Mouse (Mus musculus): ENCODE data around the gene Nr5a1. TPM values are rescaled to one million over a fixed set of nuclear protein-coding genes. Genes with fewer than 3 reads are reported as not detected.
A peak's percentile ranks its signal among the peaks of the same experiment; 100 is the strongest.

The Nr5a1 gene
- polyA plus RNA-seq, 1 experiment from 2014 or later, result not detected

GRCm38 (mm10) chr2:38695770-38696169 is 18.6 kb downstream of the Nr5a1 start:
- 59% methylated on average over 9 of the region's 9 CpGs for WGBS (ENCODE audit: insufficient replicate concordance)
- ATAC-seq (replicated peaks; ENCODE audit: insufficient number of reproducible peaks, low FRiP score, low TSS enrichment), result no peak

GRCm38 (mm10) chr2:38691542-38691941 is 22.8 kb downstream of the Nr5a1 start:
- Histone ChIP-seq H3K4me1 (ENCODE audit: control insufficient read depth, insufficient read depth, low read length) (0 out of 2 replicates have a peak, but pooled peaks cover 2% of the 10 kb centered on the region), H3K27me3 (ENCODE audit: control insufficient read depth, insufficient read depth, low read length) (peaks cover 55% of the 10 kb centered on the region), H3K9me3 (replicated peaks; ENCODE audit: control insufficient read depth, low read length) (no peaks in the 10 kb centered on the region), H3K27ac (ENCODE audit: low read depth, low read length) (no peak overlapping the region), H3K4me2 (no peak overlapping the region), H3K36me3 (ENCODE audit: control insufficient read depth, insufficient read depth, low read length) (no peaks in the 10 kb centered on the region), H3K4me3 (ENCODE audit: low read depth, low read length) (no peak overlapping the region), H3K9ac (ENCODE audit: low read depth, low read length) (no peak overlapping the region)
- WGBS (ENCODE audit: insufficient replicate concordance), result 11% methylated on average over 8 of the region's 8 CpGs
- ATAC-seq (replicated peaks; ENCODE audit: insufficient number of reproducible peaks, low FRiP score, low TSS enrichment), result no peak

More at GRCm38 (mm10) chr2:38695770-38696169, 18.6 kb downstream of the Nr5a1 start:
- Histone ChIP-seq H3K36me3 (ENCODE audit: control insufficient read depth, insufficient read depth, low read length) (no peaks in the 10 kb centered on the region), H3K9me3 (replicated peaks; ENCODE audit: control insufficient read depth, low read length) (no peaks in the 10 kb centered on the region), H3K27me3 (ENCODE audit: control insufficient read depth, insufficient read depth, low read length) (peaks cover 55% of the 10 kb centered on the region), H3K4me2 (no peak overlapping the region), H3K27ac (ENCODE audit: low read depth, low read length) (no peak overlapping the region), H3K9ac (ENCODE audit: low read depth, low read length) (no peak overlapping the region), H3K4me1 (ENCODE audit: control insufficient read depth, insufficient read depth, low read length) (no peaks in the 10 kb centered on the region), H3K4me3 (ENCODE audit: low read depth, low read length) (no peak overlapping the region)

- 0 out of 2 replicates have a peak, but pooled peaks cover 2% of the 10 kb centered on the region for H3K4me1 ChIP-seq (ENCODE audit: control insufficient read depth, insufficient read depth, low read length)
- no peak overlapping the region for H3K4me2 ChIP-seq
- H3K9ac ChIP-seq (ENCODE audit: low read depth, low read length), result no peak overlapping the region
- 80% methylated on average over 1 of the region's 1 CpGs for WGBS (ENCODE audit: insufficient replicate concordance)
- no peak for ATAC-seq (replicated peaks; ENCODE audit: insufficient number of reproducible peaks, low FRiP score, low TSS enrichment)
- H3K9me3 ChIP-seq (replicated peaks; ENCODE audit: control insufficient read depth, low read length), result no peaks in the 10 kb centered on the region
- no peak overlapping the region for H3K27ac ChIP-seq (ENCODE audit: low read depth, low read length)
- peaks cover 46% of the 10 kb centered on the region for H3K27me3 ChIP-seq (ENCODE audit: control insufficient read depth, insufficient read depth, low read length)
- H3K4me3 ChIP-seq (ENCODE audit: low read depth, low read length), result no peak overlapping the region
- H3K36me3 ChIP-seq (ENCODE audit: control insufficient read depth, insufficient read depth, low read length), result no peaks in the 10 kb centered on the region
Observed at GRCm38 (mm10) chr2:38689881-38690280, 24.5 kb downstream of the Nr5a1 start.

GRCm38 (mm10) chr2:38688791-38689520 is 25.4 kb downstream of the Nr5a1 start:
- Histone ChIP-seq H3K36me3 (ENCODE audit: control insufficient read depth, insufficient read depth, low read length) (no peaks in the 10 kb centered on the region), H3K27me3 (ENCODE audit: control insufficient read depth, insufficient read depth, low read length) (peaks cover 44% of the 10 kb centered on the region), H3K4me2 (peak overlapping the region; percentile 73), H3K9ac (ENCODE audit: low read depth, low read length) (peak overlapping the region; percentile 52; the same call in 1 of the 2 replicates), H3K4me3 (ENCODE audit: low read depth, low read length) (peak overlapping the region; percentile 38), H3K9me3 (replicated peaks; ENCODE audit: control insufficient read depth, low read length) (no peaks in the 10 kb centered on the region), H3K27ac (ENCODE audit: low read depth, low read length) (no peak overlapping the region), H3K4me1 (ENCODE audit: control insufficient read depth, insufficient read depth, low read length) (0 out of 2 replicates have a peak, but pooled peaks cover 2% of the 10 kb centered on the region)
- 4% methylated on average over 29 of the region's 29 CpGs for WGBS (ENCODE audit: insufficient replicate concordance)
- no peak for ATAC-seq (replicated peaks; ENCODE audit: insufficient number of reproducible peaks, low FRiP score, low TSS enrichment)

GRCm38 (mm10) chr2:38685746-38686145 is 28.6 kb downstream of the Nr5a1 start:
- no peak overlapping the region for H3K27ac ChIP-seq (ENCODE audit: low read depth, low read length)
- no peak for ATAC-seq (replicated peaks; ENCODE audit: insufficient number of reproducible peaks, low FRiP score, low TSS enrichment)
- 0 out of 2 replicates have a peak, but pooled peaks cover 2% of the 10 kb centered on the region for H3K4me1 ChIP-seq (ENCODE audit: control insufficient read depth, insufficient read depth, low read length)
- no peak overlapping the region for H3K4me3 ChIP-seq (ENCODE audit: low read depth, low read length)
- H3K27me3 ChIP-seq (ENCODE audit: control insufficient read depth, insufficient read depth, low read length), result peaks cover 30% of the 10 kb centered on the region
- 70% methylated on average over 3 of the region's 3 CpGs for WGBS (ENCODE audit: insufficient replicate concordance)
- no peaks in the 10 kb centered on the region for H3K36me3 ChIP-seq (ENCODE audit: control insufficient read depth, insufficient read depth, low read length)
- 0 out of 2 replicates have a peak overlapping the region, but pooled peaks have one; percentile 10 for H3K9ac ChIP-seq (ENCODE audit: low read depth, low read length)
- no peaks in the 10 kb centered on the region for H3K9me3 ChIP-seq (replicated peaks; ENCODE audit: control insufficient read depth, low read length)
- no peak overlapping the region for H3K4me2 ChIP-seq

GRCm38 (mm10) chr2:38683083-38683482 is 31.3 kb downstream of the Nr5a1 start:
- WGBS (ENCODE audit: insufficient replicate concordance), result 64% methylated on average over 5 of the region's 5 CpGs
- Histone ChIP-seq H3K4me1 (ENCODE audit: control insufficient read depth, insufficient read depth, low read length) (no peaks in the 10 kb centered on the region), H3K9ac (ENCODE audit: low read depth, low read length) (no peak overlapping the region), H3K9me3 (replicated peaks; ENCODE audit: control insufficient read depth, low read length) (no peaks in the 10 kb centered on the region), H3K4me3 (ENCODE audit: low read depth, low read length) (no peak overlapping the region), H3K27ac (ENCODE audit: low read depth, low read length) (no peak overlapping the region), H3K4me2 (no peak overlapping the region), H3K27me3 (ENCODE audit: control insufficient read depth, insufficient read depth, low read length) (peaks cover 17% of the 10 kb centered on the region), H3K36me3 (ENCODE audit: control insufficient read depth, insufficient read depth, low read length) (no peaks in the 10 kb centered on the region)
- ATAC-seq (replicated peaks; ENCODE audit: insufficient number of reproducible peaks, low FRiP score, low TSS enrichment), result no peak

GRCm38 (mm10) chr2:38682209-38682608 is 32.1 kb downstream of the Nr5a1 start:
- ATAC-seq (replicated peaks; ENCODE audit: insufficient number of reproducible peaks, low FRiP score, low TSS enrichment), result no peak
- H3K4me3 ChIP-seq (ENCODE audit: low read depth, low read length), result no peak overlapping the region
- H3K9ac ChIP-seq (ENCODE audit: low read depth, low read length), result no peak overlapping the region
- H3K27ac ChIP-seq (ENCODE audit: low read depth, low read length), result no peak overlapping the region
- no peaks in the 10 kb centered on the region for H3K36me3 ChIP-seq (ENCODE audit: control insufficient read depth, insufficient read depth, low read length)
- H3K4me2 ChIP-seq, result no peak overlapping the region
- peaks cover 11% of the 10 kb centered on the region for H3K27me3 ChIP-seq (ENCODE audit: control insufficient read depth, insufficient read depth, low read length)
- WGBS (ENCODE audit: insufficient replicate concordance), result 85% methylated on average over 5 of the region's 5 CpGs
- H3K4me1 ChIP-seq (ENCODE audit: control insufficient read depth, insufficient read depth, low read length), result no peaks in the 10 kb centered on the region
- no peaks in the 10 kb centered on the region for H3K9me3 ChIP-seq (replicated peaks; ENCODE audit: control insufficient read depth, low read length)

- Histone ChIP-seq H3K9me3 (replicated peaks; ENCODE audit: control insufficient read depth, low read length) (no peaks in the 10 kb centered on the region), H3K4me2 (no peak overlapping the region), H3K27me3 (ENCODE audit: control insufficient read depth, insufficient read depth, low read length) (peaks cover 5% of the 10 kb centered on the region; the same call in 1 of the 2 replicates), H3K4me1 (ENCODE audit: control insufficient read depth, insufficient read depth, low read length) (no peaks in the 10 kb centered on the region), H3K36me3 (ENCODE audit: control insufficient read depth, insufficient read depth, low read length) (no peaks in the 10 kb centered on the region), H3K4me3 (ENCODE audit: low read depth, low read length) (no peak overlapping the region), H3K27ac (ENCODE audit: low read depth, low read length) (no peak overlapping the region), H3K9ac (ENCODE audit: low read depth, low read length) (no peak overlapping the region)
- no peak for ATAC-seq (replicated peaks; ENCODE audit: insufficient number of reproducible peaks, low FRiP score, low TSS enrichment)
Observed at GRCm38 (mm10) chr2:38678947-38679346, 35.4 kb downstream of the Nr5a1 start.

All from heart, embryonic 11.5 days (tissue).